Mouse (Mus musculus) limb, embryonic 13.5 days (tissue): ENCODE results near the gene Alg14. TPM values are rescaled to one million over a fixed set of nuclear protein-coding genes. Genes with fewer than 3 reads are reported as not detected.

ENCODE experiments used
- ATAC-seq: fragments of 200-750 bp; cut with Nextera tagmentation; 2 replicates; pipeline ENCODE4 v1.8.0; 2017; ENCODE audit warnings: low read depth, moderate number of reproducible peaks, moderate TSS enrichment; ENCODE audit not compliant: low FRiP score
- H3K27ac ChIP-seq: fragments of 300-500 bp; sonication (generic); 2 replicates; pipeline ENCODE4 v1.5.1; 2015; ENCODE audit warnings: inconsistent platforms, mild to moderate bottlenecking, moderate library complexity
- H3K27me3 ChIP-seq: fragments of 300-500 bp; sonication (generic); 2 replicates; pipeline ENCODE4 v1.6.1; 2015; ENCODE audit warnings: mild to moderate bottlenecking, inconsistent platforms
- H3K36me3 ChIP-seq: fragments of 300-500 bp; sonication (generic); 2 replicates; pipeline ENCODE4 v1.6.1; 2015; ENCODE audit warnings: inconsistent platforms, mild to moderate bottlenecking, moderate library complexity
- H3K4me1 ChIP-seq: fragments of 300-500 bp; sonication (generic); 2 replicates; pipeline ENCODE4 v1.6.1; 2015; ENCODE audit warnings: inconsistent platforms
- H3K4me2 ChIP-seq: fragments of 300-500 bp; sonication (generic); replicated peaks from 2 replicates; pipeline ENCODE4 v1.6.1; 2015; ENCODE audit warnings: inconsistent platforms, mild to moderate bottlenecking, moderate library complexity
- H3K4me3 ChIP-seq: fragments of 300-500 bp; sonication (generic); 2 replicates; pipeline ENCODE4 v1.5.1; 2015; ENCODE audit warnings: moderate library complexity, mild to moderate bottlenecking, inconsistent platforms
- H3K9ac ChIP-seq: fragments of 300-500 bp; sonication (generic); 2 replicates; pipeline ENCODE4 v1.6.1; 2015; ENCODE audit warnings: mild to moderate bottlenecking, inconsistent platforms
- H3K9me3 ChIP-seq: fragments of 300-500 bp; sonication (generic); 2 replicates; pipeline ENCODE4 v1.6.1; 2016; ENCODE audit warnings: inconsistent platforms
- WGBS: fragments of 180-500 bp; shearing (Covaris S2); methylation state at CpG from one replicate; pipeline ENCODE4 v1.1.7; 2015; 5-methylcytosine and 5-hydroxymethylcytosine counted together
- polyA plus RNA-seq: library from polyadenylated mRNA; unstranded; fragments of >200 nt; fragmentation: Nextera tagmentation; extraction: Ambion mirVana; gene quantifications from 2 replicates; pipeline ENCODE4 v1.2.1, GENCODE M21; 2015

Gene Alg14
- polyA plus RNA-seq, 1 experiment from 2014 or later = 37.0 TPM

- Histone ChIP-seq H3K9ac (no peak overlapping the region), H3K4me1 (peaks cover 11% of the 10 kb centered on the region), H3K9me3 (no peaks in the 10 kb centered on the region), H3K36me3 (no peaks in the 10 kb centered on the region), H3K4me3 (no peak overlapping the region), H3K4me2 (no peak overlapping the region), H3K27ac (no peak overlapping the region), H3K27me3 (no peaks in the 10 kb centered on the region)
- 71% methylated on average over 4 of the region's 4 CpGs for WGBS
- ATAC-seq = no peak
Observed at GRCm38 (mm10) chr3:121401384-121401783, 109.8 kb downstream of the Alg14 start.

DNA sequence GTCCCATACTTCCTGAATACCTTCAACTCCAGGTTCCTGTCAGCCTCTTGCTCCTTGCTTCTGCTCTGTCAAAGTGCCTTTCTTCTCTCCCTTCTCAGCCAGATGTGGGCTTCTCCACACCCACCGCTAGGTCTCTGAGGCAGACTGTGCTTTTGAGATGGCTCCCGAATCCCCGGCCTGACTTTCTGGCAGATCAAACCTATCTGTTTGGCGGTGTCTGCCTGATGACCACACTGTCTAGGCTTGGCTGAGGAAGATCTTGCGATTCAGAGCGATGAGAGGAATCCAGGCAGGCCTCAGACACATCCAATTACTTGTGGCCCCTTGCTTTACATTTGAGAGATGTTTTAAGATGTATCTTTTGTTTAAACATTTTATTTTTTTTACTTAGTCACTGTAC, 110.5 kb downstream of the Alg14 start:
- ATAC-seq = no peak
- Histone ChIP-seq H3K9me3 (no peaks in the 10 kb centered on the region), H3K4me2 (no peak overlapping the region), H3K27ac (no peak overlapping the region), H3K27me3 (no peaks in the 10 kb centered on the region), H3K9ac (no peak overlapping the region), H3K4me1 (peaks cover 8% of the 10 kb centered on the region), H3K4me3 (no peak overlapping the region), H3K36me3 (no peaks in the 10 kb centered on the region)
- 80% methylated on average over 6 of the region's 6 CpGs for WGBS

DNA sequence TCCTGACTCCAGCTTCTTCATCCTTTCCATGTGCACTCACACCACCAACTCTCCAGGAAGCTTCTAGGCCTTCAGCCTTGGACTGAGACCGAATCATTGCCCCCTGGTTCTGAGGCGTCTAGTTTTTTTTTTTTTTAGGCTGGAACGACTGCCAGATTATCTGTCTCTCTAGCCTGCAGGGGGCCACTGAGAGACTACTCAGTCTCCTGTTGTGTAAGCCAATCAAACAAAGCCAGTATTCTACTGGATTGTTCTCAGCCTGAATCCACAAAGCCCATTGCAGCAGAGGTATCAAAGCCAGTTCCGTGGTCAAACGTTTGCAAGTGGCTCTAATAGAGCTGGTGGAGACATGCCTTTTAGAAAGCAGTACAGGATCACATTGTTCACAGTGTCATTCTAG, 111.9 kb downstream of the Alg14 start:
- Histone ChIP-seq H3K27ac (no peak overlapping the region), H3K4me3 (no peak overlapping the region), H3K9ac (no peak overlapping the region), H3K4me1 (peaks cover 7% of the 10 kb centered on the region; the same call in 1 of the 2 replicates), H3K9me3 (no peaks in the 10 kb centered on the region), H3K36me3 (no peaks in the 10 kb centered on the region), H3K27me3 (no peaks in the 10 kb centered on the region), H3K4me2 (no peak overlapping the region)
- ATAC-seq = no peak
- 57% methylated on average over 5 of the region's 5 CpGs for WGBS

- no peaks in the 10 kb centered on the region for H3K27me3 ChIP-seq
- no peaks in the 10 kb centered on the region for H3K36me3 ChIP-seq
- ATAC-seq = no peak
- no peak overlapping the region for H3K27ac ChIP-seq
- no peak overlapping the region for H3K9ac ChIP-seq
- H3K4me3 ChIP-seq = no peak overlapping the region
- peaks cover 7% of the 10 kb centered on the region; the same call in 1 of the 2 replicates for H3K4me1 ChIP-seq
- WGBS = 72% methylated on average over 5 of the region's 5 CpGs
- no peak overlapping the region for H3K4me2 ChIP-seq
- no peaks in the 10 kb centered on the region for H3K9me3 ChIP-seq
Observed at GRCm38 (mm10) chr3:121405101-121405500, 113.5 kb downstream of the Alg14 start.

DNA sequence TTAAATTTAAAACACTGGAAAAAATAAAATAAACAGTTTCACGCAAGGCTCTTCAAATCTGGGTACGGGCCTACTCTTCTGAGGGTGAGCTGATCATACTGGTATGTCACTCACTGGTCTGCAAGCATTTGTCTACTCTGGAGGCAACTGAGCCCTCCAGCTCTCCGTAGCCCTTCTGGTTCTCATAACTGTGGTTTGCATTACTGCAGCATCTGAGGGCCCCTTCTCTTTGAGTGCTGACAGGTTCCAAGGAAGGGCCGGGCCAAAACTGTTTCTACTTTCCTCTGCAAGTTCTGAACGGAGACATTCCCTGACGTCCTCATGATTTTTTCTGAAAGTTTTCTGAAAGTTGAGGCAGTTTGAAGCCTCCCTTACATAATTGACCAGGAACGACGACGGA, 115.8 kb downstream of the Alg14 start:
- WGBS = 63% methylated on average over 9 of the region's 9 CpGs

GRCm38 (mm10) chr3:121408386-121408785, 116.8 kb downstream of the Alg14 start:
- Histone ChIP-seq H3K4me3 (no peak overlapping the region), H3K27ac (no peak overlapping the region), H3K4me2 (no peak overlapping the region), H3K4me1 (peaks cover 7% of the 10 kb centered on the region; the same call in 1 of the 2 replicates), H3K9me3 (no peaks in the 10 kb centered on the region), H3K27me3 (no peaks in the 10 kb centered on the region), H3K36me3 (no peaks in the 10 kb centered on the region), H3K9ac (no peak overlapping the region)
- no peak for ATAC-seq
- 94% methylated on average over 3 of the region's 3 CpGs for WGBS

More for the DNA sequence above, 115.8 kb downstream of the Alg14 start:
- no peaks in the 10 kb centered on the region for H3K27me3 ChIP-seq
- H3K4me2 ChIP-seq = no peak overlapping the region
- peaks cover 7% of the 10 kb centered on the region; the same call in 1 of the 2 replicates for H3K4me1 ChIP-seq
- H3K27ac ChIP-seq = no peak overlapping the region; the same call in 1 of the 2 replicates
- no peak overlapping the region for H3K9ac ChIP-seq
- H3K9me3 ChIP-seq = no peaks in the 10 kb centered on the region
- H3K4me3 ChIP-seq = no peak overlapping the region
- H3K36me3 ChIP-seq = no peaks in the 10 kb centered on the region
- ATAC-seq = no peak

- Histone ChIP-seq H3K4me3 (no peak overlapping the region), H3K9me3 (no peaks in the 10 kb centered on the region), H3K4me2 (no peak overlapping the region), H3K27ac (no peak overlapping the region), H3K36me3 (no peaks in the 10 kb centered on the region), H3K4me1 (peaks cover 6% of the 10 kb centered on the region; the same call in 1 of the 2 replicates), H3K9ac (no peak overlapping the region), H3K27me3 (no peaks in the 10 kb centered on the region)
- WGBS = 40% methylated on average over 6 of the region's 6 CpGs
- no peak for ATAC-seq
Observed at GRCm38 (mm10) chr3:121411450-121411849, 119.9 kb downstream of the Alg14 start.

Other genes with a start within 250 kb of the Alg14 start
- 9.1 and 9.8 TPM in 2 replicates for gene Rwdd3, start 120.1 kb upstream of the Alg14 start, polyA plus RNA-seq
- gene Tmem56, start 8.7 kb upstream of the Alg14 start, polyA plus RNA-seq = 0.94 and 1.0 TPM in 2 replicates
- gene Cnn3, start 134.7 kb downstream of the Alg14 start, polyA plus RNA-seq = 936 and 944 TPM in 2 replicates
- gene Slc44a3, start 240.6 kb downstream of the Alg14 start, polyA plus RNA-seq = 0.92 and 2.0 TPM in 2 replicates